Mouse (Mus musculus) midbrain, postnatal 0 days (tissue): ENCODE measurements around the gene Unc13d. TPM values are rescaled to one million over a fixed set of nuclear protein-coding genes. Genes with fewer than 3 reads are reported as not detected.
"Not testable (repeated sequence)": the region's sequence is repeated elsewhere in the genome, so short reads cannot be mapped to it uniquely, and the experiment has no call there.

Experiments
- ATAC-seq: fragments of 200-750 bp; cut with Nextera tagmentation; 2 replicates; pipeline ENCODE4 v1.8.0; 2017; ENCODE audit warnings: moderate number of reproducible peaks, mild to moderate bottlenecking, moderate TSS enrichment, moderate library complexity; ENCODE audit not compliant: low FRiP score
- DNase-seq: peaks from one replicate; pipeline ENCODE4 v3.0.0-alpha.2; 2015; ENCODE audit warnings: low spot score
- H3K27ac ChIP-seq: fragments of 300-500 bp; sonication (generic); 2 replicates; pipeline ENCODE4 v1.5.1; 2014; ENCODE audit warnings: low read depth, mild to moderate bottlenecking, low read length, mixed read lengths
- H3K27me3 ChIP-seq: fragments of 300-500 bp; sonication (generic); 2 replicates; pipeline ENCODE4 v1.6.1; 2014; ENCODE audit warnings: low read length, control low read depth, mixed read lengths; ENCODE audit not compliant: insufficient read depth
- H3K36me3 ChIP-seq: fragments of 300-500 bp; sonication (generic); 2 replicates; pipeline ENCODE4 v1.6.1; 2014; ENCODE audit warnings: low read length, control low read depth, mixed read lengths; ENCODE audit not compliant: insufficient read depth
- H3K4me1 ChIP-seq: fragments of 300-500 bp; sonication (generic); 2 replicates; pipeline ENCODE4 v1.6.1; 2014; ENCODE audit warnings: mild to moderate bottlenecking, control low read depth, antibody characterized with exemption, low read length, mixed read lengths; ENCODE audit not compliant: insufficient read depth
- H3K4me2 ChIP-seq: fragments of 300-500 bp; sonication (generic); 2 replicates; pipeline ENCODE4 v1.6.1; 2014; ENCODE audit warnings: low read depth, mild to moderate bottlenecking, low read length, mixed read lengths; ENCODE audit not compliant: poor library complexity, severe bottlenecking
- H3K4me3 ChIP-seq: fragments of 300-500 bp; sonication (generic); 2 replicates; pipeline ENCODE4 v1.5.1; 2014; ENCODE audit warnings: low read depth, mild to moderate bottlenecking, low read length, moderate library complexity
- H3K9ac ChIP-seq: fragments of 300-500 bp; sonication (generic); replicated peaks from 2 replicates; pipeline ENCODE4 v1.6.1; 2014; ENCODE audit warnings: mild to moderate bottlenecking, low read length, moderate library complexity, mixed read lengths; ENCODE audit not compliant: poor library complexity, severe bottlenecking
- H3K9me3 ChIP-seq: fragments of 300-500 bp; sonication (generic); 2 replicates; pipeline ENCODE4 v1.6.1; 2016; ENCODE audit warnings: low read length, control low read depth
- CTCF ChIP-seq: IDR thresholded peaks from 2 replicates; pipeline ENCODE4 v1.5.1; 2016; ENCODE audit warnings: antibody characterized with exemption, mild to moderate bottlenecking
- WGBS: fragments of 180-500 bp; shearing (Covaris S2); extraction: QIAGEN DNeasy Blood & Tissue Kit; methylation state at CpG from one replicate; pipeline ENCODE4 v1.1.7; 2014; 5-methylcytosine and 5-hydroxymethylcytosine counted together
- polyA plus RNA-seq: library from polyadenylated mRNA; unstranded; fragments of >200 nt; fragmentation: Nextera tagmentation; extraction: Ambion mirVana; gene quantifications from 2 replicates; pipeline ENCODE4 v1.2.1, GENCODE M21; 2015
- total RNA-seq: library from RNA; depleted of rRNA; stranded (reverse); fragments of >200 nt; gene quantifications from 2 replicates; pipeline ENCODE4 v1.2.3, GENCODE M21; 2014; rRNA removed

Unc13d gene
- total RNA-seq (0.22 and 0.71 TPM in 2 replicates), polyA plus RNA-seq (0.67 and 0.77 TPM in 2 replicates)

GRCm38 (mm10) chr11:116077446-116078204, at the start of gene Unc13d:
TSS of gene Unc13d (minus strand) at chr11:116077961.
- 67% methylated on average over 22 of the region's 22 CpGs for WGBS
- peak within 1 kb of the TSS; percentile 50; the same call in 1 of the 2 replicates for H3K9ac ChIP-seq
- no peaks in the 10 kb centered on the region for H3K9me3 ChIP-seq
- no peaks in the 10 kb centered on the region for H3K27me3 ChIP-seq
- peak; percentile 26 for TF ChIP-seq CTCF
- no peak within 1 kb of the TSS for H3K4me3 ChIP-seq
- no peak within 1 kb of the TSS for H3K27ac ChIP-seq
- H3K4me1 ChIP-seq = no peaks in the 10 kb centered on the region
- peaks cover 32% of the 10 kb centered on the region for H3K36me3 ChIP-seq
- DNase-seq = no peak
- ATAC-seq = no peak
- peak within 1 kb of the TSS; percentile 32 for H3K4me2 ChIP-seq

- Histone ChIP-seq H3K27ac (no peak overlapping the region), H3K4me2 (no peak overlapping the region), H3K9ac (no peak overlapping the region), H3K4me1 (peaks cover 6% of the 10 kb centered on the region; the same call in 1 of the 2 replicates), H3K4me3 (no peak overlapping the region), H3K27me3 (no peaks in the 10 kb centered on the region), H3K9me3 (no peaks in the 10 kb centered on the region), H3K36me3 (peaks cover 12% of the 10 kb centered on the region)
- 94% methylated on average over 15 of the region's 15 CpGs for WGBS
- DNase-seq = no peak
- no peak for ATAC-seq
- TF ChIP-seq CTCF = no peak
These were observed 48.5 kb upstream of the Unc13d start for GRCm38 (mm10) chr11:116126261-116126660.

DNA sequence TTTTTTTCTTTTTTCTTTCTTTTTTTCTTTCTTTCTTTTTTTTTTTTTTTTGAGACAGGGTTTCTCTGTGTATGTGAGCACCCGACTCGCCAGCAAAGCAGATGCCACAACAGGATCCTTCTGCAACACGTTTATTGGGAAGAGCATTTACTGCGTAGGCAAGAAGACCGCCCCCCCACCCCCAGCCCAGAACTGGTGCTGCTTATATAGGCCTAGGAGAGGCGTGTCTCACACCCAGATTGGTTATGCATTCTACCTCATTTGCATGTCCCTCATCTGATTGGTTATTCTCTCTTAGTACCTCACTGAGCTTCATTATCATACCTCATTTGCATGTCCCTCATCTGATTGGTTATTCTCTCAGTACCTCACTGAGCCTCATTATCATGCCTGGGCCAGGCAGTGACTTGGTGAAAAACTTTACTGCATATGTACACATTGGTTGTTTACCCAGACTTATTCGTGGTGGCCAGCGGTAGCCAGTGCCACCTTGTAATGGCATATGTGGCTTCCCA, 44.0 kb upstream of the Unc13d start:
- not testable (repeated sequence) for ATAC-seq, H3K4me2 ChIP-seq, H3K9ac ChIP-seq, H3K4me3 ChIP-seq, H3K27ac ChIP-seq, H3K27me3 ChIP-seq, DNase-seq, H3K4me1 ChIP-seq, H3K9me3 ChIP-seq
- peaks cover 12% of the 10 kb centered on the region for H3K36me3 ChIP-seq
- WGBS = 91% methylated on average over 8 of the region's 8 CpGs

GRCm38 (mm10) chr11:116117819-116118218, 40.1 kb upstream of the Unc13d start:
- H3K36me3 ChIP-seq = no peaks in the 10 kb centered on the region
- no peak overlapping the region for H3K4me3 ChIP-seq
- H3K27me3 ChIP-seq = no peaks in the 10 kb centered on the region
- DNase-seq (no peak), ATAC-seq (no peak)
- TF ChIP-seq CTCF = peak; percentile 43
- no peak overlapping the region for H3K27ac ChIP-seq
- no peak overlapping the region for H3K9ac ChIP-seq
- H3K4me1 ChIP-seq = no peaks in the 10 kb centered on the region
- H3K9me3 ChIP-seq = no peaks in the 10 kb centered on the region
- H3K4me2 ChIP-seq = no peak overlapping the region

DNA sequence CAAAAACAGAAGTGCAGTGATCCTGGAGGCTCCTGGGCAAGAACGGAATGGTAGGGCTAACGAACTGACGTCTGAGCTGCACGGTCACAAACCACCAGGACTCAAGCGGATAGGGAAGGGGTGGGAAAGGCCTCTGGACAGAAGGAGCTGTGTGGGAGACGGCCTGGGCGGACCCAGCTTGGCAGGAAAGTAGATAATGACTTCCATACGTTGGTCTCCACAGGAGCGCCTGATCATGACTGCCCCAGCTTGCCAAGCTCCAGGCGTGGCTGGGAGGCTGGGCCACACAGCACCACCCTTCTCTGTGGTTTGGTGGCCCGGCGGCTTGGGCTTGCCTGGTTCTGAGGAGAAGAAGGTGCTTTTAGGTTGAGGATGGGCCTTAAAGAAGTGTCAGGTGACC, 39.5 kb upstream of the Unc13d start:
- DNase-seq (no peak), ATAC-seq (no peak)
- Histone ChIP-seq H3K4me2 (no peak overlapping the region), H3K9ac (no peak overlapping the region), H3K27me3 (no peaks in the 10 kb centered on the region), H3K9me3 (no peaks in the 10 kb centered on the region), H3K27ac (no peak overlapping the region), H3K4me1 (no peaks in the 10 kb centered on the region), H3K36me3 (no peaks in the 10 kb centered on the region), H3K4me3 (no peak overlapping the region)
- WGBS = 76% methylated on average over 12 of the region's 12 CpGs
- TF ChIP-seq CTCF = no peak

- DNase-seq (no peak), ATAC-seq (no peak)
- peaks cover 45% of the 10 kb centered on the region for H3K27me3 ChIP-seq
- H3K36me3 ChIP-seq = no peaks in the 10 kb centered on the region
- TF ChIP-seq CTCF = no peak
- H3K4me2 ChIP-seq = no peak overlapping the region
- no peak overlapping the region for H3K4me3 ChIP-seq
- WGBS = 84% methylated on average over 19 of the region's 19 CpGs
- no peaks in the 10 kb centered on the region for H3K4me1 ChIP-seq
- no peaks in the 10 kb centered on the region for H3K9me3 ChIP-seq
- no peak overlapping the region for H3K9ac ChIP-seq
- H3K27ac ChIP-seq = no peak overlapping the region
These were observed 33.9 kb upstream of the Unc13d start for GRCm38 (mm10) chr11:116111611-116112203.
